28 mouse cellular contexts compared by ENCODE assay signal in genomic region chr2:174478746-174479145, GRCm38 (mm10). TPM values are rescaled to one million over a fixed set of nuclear protein-coding genes. Genes with fewer than 3 reads are reported as not detected.
DNase-seq lines count a peak whose midpoint lies in the region; ATAC-seq and TF ChIP-seq lines count a peak whose summit lies in the region.
"Had no signal": no experiment of that assay in that cellular context is flagged by ENCODE, and none has a peak within 500 bp of the region (broad histone marks: within the 10 kb centered on the region; RNA-seq: fewer than 3 reads in every experiment).

No protein-coding gene starts in this region.

- peak; percentile 10; the same call in 1 of the 2 replicates for ATAC-seq in intestine, embryonic 15.5 days
- ATAC-seq in intestine, embryonic 16.5 days: no peak
- no peak for ATAC-seq in stomach, embryonic 15.5 days (ENCODE audit: insufficient read depth, low FRiP score, low read depth)
- ATAC-seq: activated CD4-positive, CD25-positive, alpha-beta regulatory T cell, adult 4 months; forebrain, embryonic 15.5 days had no signal

- no peak for TF ChIP-seq POLR2A in testis, adult 2 months (IDR thresholded peaks at IDR 0.05; ENCODE audit: control insufficient read depth, low read depth, low read length)

- no peak overlapping the region for H3K4me2 ChIP-seq in intestine, embryonic 15.5 days (replicated peaks)
- H3K4me2 ChIP-seq in intestine, embryonic 16.5 days (ENCODE audit: low read depth, low read length): no peak overlapping the region
- H3K4me2 ChIP-seq in stomach, embryonic 15.5 days: no peak overlapping the region
- H3K4me2 ChIP-seq: embryonic facial prominence, embryonic 13.5 days; forebrain, embryonic 12.5 days; forebrain, embryonic 15.5 days; heart, embryonic 11.5 days; hindbrain, embryonic 14.5 days had no signal

- intact Hi-C loops in heart, postnatal 36 days (cut with DNase I): loop anchor here (10.0 kb wide), 1 partner anchor 404 kb away; the partner anchor contains the start of gene Stx16

- no peak for DNase-seq in testis, postnatal 14 days (ENCODE audit: low spot score)
- no peak for DNase-seq in spleen, postnatal 14 days (ENCODE audit: low spot score in 2 of 2)
- DNase-seq in heart, postnatal 36 days: no peak
- no peak for DNase-seq in yolk sac, embryonic 10.5 days (ENCODE audit: low spot score)
- DNase-seq: adrenal gland, adult 8-10 months; adrenal gland, postnatal 25 days; cerebellum, adult 11-12 months; cerebellum, adult 8-10 months; cerebellum, postnatal 10 days; cerebellum, postnatal 36 days; embryo, embryonic 11 days; gastrocnemius, postnatal 25 days; heart, adult 2 months; heart, postnatal 4 days had no signal

- 0 out of 2 replicates have a peak, but pooled peaks cover 4% of the 10 kb centered on the region for H3K4me1 ChIP-seq in intestine, embryonic 15.5 days (replicated peaks)
- H3K4me1 ChIP-seq in intestine, embryonic 16.5 days (ENCODE audit: control insufficient read depth, insufficient read depth, low read length): peaks cover 4% of the 10 kb centered on the region
- H3K4me1 ChIP-seq in testis, adult 2 months (ENCODE audit: control insufficient read depth, insufficient read depth, low read length): peaks cover 8% of the 10 kb centered on the region
- no peaks in the 10 kb centered on the region for H3K4me1 ChIP-seq in stomach, embryonic 15.5 days
- H3K4me1 ChIP-seq: forebrain, embryonic 12.5 days; forebrain, embryonic 15.5 days had no signal

- H3K4me3 ChIP-seq in intestine, embryonic 15.5 days (replicated peaks): no peak overlapping the region
- no peak overlapping the region for H3K4me3 ChIP-seq in intestine, embryonic 16.5 days (ENCODE audit: low read length)
- H3K4me3 ChIP-seq in testis, adult 2 months (ENCODE audit: control insufficient read depth, low read depth, low read length): peak overlapping the region; percentile 41
- H3K4me3 ChIP-seq in stomach, embryonic 15.5 days (replicated peaks): no peak overlapping the region
- H3K4me3 ChIP-seq: embryonic facial prominence, embryonic 10.5 days; embryonic facial prominence, embryonic 13.5 days; erythroblast, embryonic 14.5 days; forebrain, embryonic 12.5 days; forebrain, embryonic 15.5 days; heart, adult 2 months had no signal

- TF ChIP-seq CTCF in testis, adult 2 months (IDR thresholded peaks at IDR 0.05; ENCODE audit: control insufficient read depth, insufficient read depth, insufficient replicate concordance, low read depth, low read length): no peak

- no peak overlapping the region for H3K9ac ChIP-seq in intestine, embryonic 15.5 days
- no peak overlapping the region for H3K9ac ChIP-seq in intestine, embryonic 16.5 days (ENCODE audit: low read depth, low read length)
- no peak overlapping the region for H3K9ac ChIP-seq in stomach, embryonic 15.5 days
- H3K9ac ChIP-seq: embryonic facial prominence, embryonic 13.5 days; forebrain, embryonic 12.5 days; forebrain, embryonic 15.5 days; hindbrain, embryonic 14.5 days had no signal

- H3K9me3 ChIP-seq in intestine, embryonic 15.5 days: no peaks in the 10 kb centered on the region
- no peaks in the 10 kb centered on the region for H3K9me3 ChIP-seq in intestine, embryonic 16.5 days (ENCODE audit: control insufficient read depth, low read length)
- no peaks in the 10 kb centered on the region for H3K9me3 ChIP-seq in stomach, embryonic 15.5 days
- H3K9me3 ChIP-seq: embryonic facial prominence, embryonic 10.5 days; embryonic facial prominence, embryonic 13.5 days; forebrain, embryonic 12.5 days; forebrain, embryonic 15.5 days had no signal

- H3K27me3 ChIP-seq in intestine, embryonic 15.5 days (replicated peaks): no peaks in the 10 kb centered on the region
- no peaks in the 10 kb centered on the region for H3K27me3 ChIP-seq in intestine, embryonic 16.5 days (replicated peaks; ENCODE audit: control insufficient read depth, insufficient read depth, low read length)
- H3K27me3 ChIP-seq in testis, adult 2 months (ENCODE audit: control insufficient read depth, insufficient read depth, low read length): no peaks in the 10 kb centered on the region
- no peaks in the 10 kb centered on the region for H3K27me3 ChIP-seq in stomach, embryonic 15.5 days (replicated peaks)
- H3K27me3 ChIP-seq: embryonic facial prominence, embryonic 13.5 days; forebrain, embryonic 12.5 days; forebrain, embryonic 15.5 days had no signal

- no peak overlapping the region for H3K27ac ChIP-seq in intestine, embryonic 15.5 days
- no peak overlapping the region for H3K27ac ChIP-seq in intestine, embryonic 16.5 days (ENCODE audit: low read length)
- no peak overlapping the region for H3K27ac ChIP-seq in testis, adult 2 months (ENCODE audit: control insufficient read depth, insufficient read depth, low read depth, low read length)
- peak overlapping the region; percentile 77; the same call in 1 of the 2 replicates for H3K27ac ChIP-seq in stomach, embryonic 15.5 days
- H3K27ac ChIP-seq: embryonic facial prominence, embryonic 10.5 days; embryonic facial prominence, embryonic 13.5 days; forebrain, embryonic 12.5 days; forebrain, embryonic 15.5 days; heart, adult 2 months; hindbrain, embryonic 14.5 days had no signal

- H3K36me3 ChIP-seq in intestine, embryonic 15.5 days: no peaks in the 10 kb centered on the region
- no peaks in the 10 kb centered on the region for H3K36me3 ChIP-seq in intestine, embryonic 16.5 days (ENCODE audit: control insufficient read depth, insufficient read depth, low read length)
- no peaks in the 10 kb centered on the region for H3K36me3 ChIP-seq in testis, adult 2 months (ENCODE audit: control insufficient read depth, insufficient read depth, low read length)
- no peaks in the 10 kb centered on the region for H3K36me3 ChIP-seq in stomach, embryonic 15.5 days
- H3K36me3 ChIP-seq: embryonic facial prominence, embryonic 10.5 days; embryonic facial prominence, embryonic 13.5 days; forebrain, embryonic 12.5 days; forebrain, embryonic 15.5 days had no signal

- 77% methylated on average over 5 of the region's 5 CpGs for WGBS in intestine, embryonic 15.5 days
- WGBS in intestine, embryonic 16.5 days: 71% methylated on average over 5 of the region's 5 CpGs
- WGBS in stomach, embryonic 15.5 days: 73% methylated on average over 5 of the region's 5 CpGs

RNA-seq across cellular contexts. Expression of gene Prelid3b, which starts 5.9 kb away (rescaled TPM):
- 125 and 127 TPM in 2 replicates for polyA plus RNA-seq in intestine, embryonic 15.5 days (2015; fragmentation: Nextera tagmentation; extraction: Ambion mirVana)
- 119 and 134 TPM in 2 replicates for polyA plus RNA-seq in intestine, embryonic 16.5 days (2015; fragmentation: Nextera tagmentation; extraction: Ambion mirVana)
- polyA plus RNA-seq in testis, adult 2 months (2012; rRNA removed): 43.1 and 46.1 TPM in 2 replicates
- polyA plus RNA-seq in stomach, embryonic 15.5 days (2015; fragmentation: Nextera tagmentation; extraction: Ambion mirVana): 113 and 114 TPM in 2 replicates
- 10 to 100 TPM; 56.5 to 65.8 TPM for total RNA-seq in heart, postnatal 36 days (2021)

RNA-seq across cellular contexts. Expression of gene Atp5e, which starts 14.8 kb away (rescaled TPM):
- 746 and 850 TPM in 2 replicates for polyA plus RNA-seq in intestine, embryonic 15.5 days (2015; fragmentation: Nextera tagmentation; extraction: Ambion mirVana)
- polyA plus RNA-seq in intestine, embryonic 16.5 days (2015; fragmentation: Nextera tagmentation; extraction: Ambion mirVana): 775 and 798 TPM in 2 replicates
- 286 and 350 TPM in 2 replicates for polyA plus RNA-seq in testis, adult 2 months (2012; rRNA removed)
- 673 and 703 TPM in 2 replicates for polyA plus RNA-seq in stomach, embryonic 15.5 days (2015; fragmentation: Nextera tagmentation; extraction: Ambion mirVana)
- 1,000 to 10,000 TPM; 1,605 to 1,606 TPM for total RNA-seq in heart, postnatal 36 days (2021)

RNA-seq across cellular contexts. Expression of gene Tubb1, which starts 28.3 kb away (rescaled TPM):
- 1.1 and 1.4 TPM in 2 replicates for polyA plus RNA-seq in intestine, embryonic 15.5 days (2015; fragmentation: Nextera tagmentation; extraction: Ambion mirVana)
- 1.1 and 1.4 TPM in 2 replicates for polyA plus RNA-seq in intestine, embryonic 16.5 days (2015; fragmentation: Nextera tagmentation; extraction: Ambion mirVana)
- polyA plus RNA-seq in testis, adult 2 months (2012; rRNA removed): 0.14 TPM in 1 of 2 replicates, not detected in the other
- 1.8 and 2.3 TPM in 2 replicates for polyA plus RNA-seq in stomach, embryonic 15.5 days (2015; fragmentation: Nextera tagmentation; extraction: Ambion mirVana)
- total RNA-seq in heart, postnatal 36 days (2021): 1 to 10 TPM; 3.8 to 4.1 TPM
- total RNA-seq: gastrocnemius, adult 8-10 months had no signal
- polyA plus RNA-seq: cortical plate, adult 2 months had no signal

RNA-seq across cellular contexts. Expression of gene Ctsz, which starts 39.9 kb away (rescaled TPM):
- polyA plus RNA-seq in intestine, embryonic 15.5 days (2015; fragmentation: Nextera tagmentation; extraction: Ambion mirVana): 247 and 298 TPM in 2 replicates
- 381 and 448 TPM in 2 replicates for polyA plus RNA-seq in intestine, embryonic 16.5 days (2015; fragmentation: Nextera tagmentation; extraction: Ambion mirVana)
- polyA plus RNA-seq in testis, adult 2 months (2012; rRNA removed): 9.3 and 10.2 TPM in 2 replicates
- 181 and 199 TPM in 2 replicates for polyA plus RNA-seq in stomach, embryonic 15.5 days (2015; fragmentation: Nextera tagmentation; extraction: Ambion mirVana)
- total RNA-seq in heart, postnatal 36 days (2021): 10 to 100 TPM; 33.9 to 36.0 TPM
